Mouse (Mus musculus): Measurements from ENCODE around the gene Gamt. TPM values are rescaled to one million over a fixed set of nuclear protein-coding genes. Genes with fewer than 3 reads are reported as not detected.

Gene Gamt
- polyA plus RNA-seq, 1 experiment from 2014 or later: 22.4 TPM

- no peak overlapping the region for H3K4me2 ChIP-seq (ENCODE audit: low read depth, low read length)
- ATAC-seq (replicated peaks; ENCODE audit: insufficient number of reproducible peaks, low FRiP score, low TSS enrichment, low read depth) (no peak), DNase-seq (ENCODE audit: low spot score) (peak; percentile 70)
- no peak overlapping the region for H3K27ac ChIP-seq (replicated peaks; ENCODE audit: low read depth, low read length)
- no peaks in the 10 kb centered on the region for H3K9me3 ChIP-seq (replicated peaks; ENCODE audit: control insufficient read depth, low read length)
- peaks cover 22% of the 10 kb centered on the region for H3K36me3 ChIP-seq (replicated peaks; ENCODE audit: control insufficient read depth, insufficient read depth, low read depth, low read length)
- H3K4me1 ChIP-seq (ENCODE audit: control insufficient read depth, insufficient read depth, low read length): no peaks in the 10 kb centered on the region; the same call in 1 of the 2 replicates
- H3K9ac ChIP-seq (replicated peaks; ENCODE audit: low read length): no peak overlapping the region
- 39% methylated on average over 5 of the region's 5 CpGs for WGBS
- no peak overlapping the region for H3K4me3 ChIP-seq (ENCODE audit: low read depth, low read length)
- H3K27me3 ChIP-seq (ENCODE audit: control insufficient read depth, insufficient read depth, low read length): no peaks in the 10 kb centered on the region
These were observed 15.9 kb downstream of the Gamt start for GRCm38 (mm10) chr10:80244791-80245399.

- DNase-seq (ENCODE audit: low spot score) (no peak), ATAC-seq (replicated peaks; ENCODE audit: insufficient number of reproducible peaks, low FRiP score, low TSS enrichment, low read depth) (no peak)
- no peaks in the 10 kb centered on the region for H3K9me3 ChIP-seq (replicated peaks; ENCODE audit: control insufficient read depth, low read length)
- H3K4me1 ChIP-seq (ENCODE audit: control insufficient read depth, insufficient read depth, low read length): no peaks in the 10 kb centered on the region
- no peak overlapping the region for H3K4me3 ChIP-seq (ENCODE audit: low read depth, low read length)
- no peak overlapping the region for H3K27ac ChIP-seq (replicated peaks; ENCODE audit: low read depth, low read length)
- H3K27me3 ChIP-seq (ENCODE audit: control insufficient read depth, insufficient read depth, low read length): no peaks in the 10 kb centered on the region
- no peak overlapping the region for H3K9ac ChIP-seq (replicated peaks; ENCODE audit: low read length)
- WGBS: 91% methylated on average over 3 of the region's 3 CpGs
- H3K36me3 ChIP-seq (replicated peaks; ENCODE audit: control insufficient read depth, insufficient read depth, low read depth, low read length): peaks cover 35% of the 10 kb centered on the region
- H3K4me2 ChIP-seq (ENCODE audit: low read depth, low read length): no peak overlapping the region
These were observed 18.2 kb downstream of the Gamt start for GRCm38 (mm10) chr10:80242607-80243006.

- 89% methylated on average over 9 of the region's 9 CpGs for WGBS
- no peak for DNase-seq (ENCODE audit: low spot score)
These were observed 18.7 kb downstream of the Gamt start for GRCm38 (mm10) chr10:80242088-80242487.

GRCm38 (mm10) chr10:80239791-80240190, 21.0 kb downstream of the Gamt start:
- H3K36me3 ChIP-seq (replicated peaks; ENCODE audit: control insufficient read depth, insufficient read depth, low read depth, low read length): peaks cover 41% of the 10 kb centered on the region
- H3K27ac ChIP-seq (replicated peaks; ENCODE audit: low read depth, low read length): no peak overlapping the region
- H3K4me1 ChIP-seq (ENCODE audit: control insufficient read depth, insufficient read depth, low read length): no peaks in the 10 kb centered on the region
- no peak overlapping the region for H3K4me2 ChIP-seq (ENCODE audit: low read depth, low read length)
- ATAC-seq (replicated peaks; ENCODE audit: insufficient number of reproducible peaks, low FRiP score, low TSS enrichment, low read depth) (no peak), DNase-seq (ENCODE audit: low spot score) (no peak)
- no peaks in the 10 kb centered on the region for H3K27me3 ChIP-seq (ENCODE audit: control insufficient read depth, insufficient read depth, low read length)
- WGBS: 89% methylated on average over 6 of the region's 6 CpGs
- no peak overlapping the region for H3K9ac ChIP-seq (replicated peaks; ENCODE audit: low read length)
- H3K4me3 ChIP-seq (ENCODE audit: low read depth, low read length): no peak overlapping the region
- no peaks in the 10 kb centered on the region for H3K9me3 ChIP-seq (replicated peaks; ENCODE audit: control insufficient read depth, low read length)

More at GRCm38 (mm10) chr10:80242088-80242487, 18.7 kb downstream of the Gamt start:
- no peak for ATAC-seq (replicated peaks; ENCODE audit: insufficient number of reproducible peaks, low FRiP score, low TSS enrichment, low read depth)
- H3K9me3 ChIP-seq (replicated peaks; ENCODE audit: control insufficient read depth, low read length): no peaks in the 10 kb centered on the region
- no peaks in the 10 kb centered on the region for H3K4me1 ChIP-seq (ENCODE audit: control insufficient read depth, insufficient read depth, low read length)
- no peaks in the 10 kb centered on the region for H3K27me3 ChIP-seq (ENCODE audit: control insufficient read depth, insufficient read depth, low read length)
- no peak overlapping the region for H3K27ac ChIP-seq (replicated peaks; ENCODE audit: low read depth, low read length)
- H3K4me3 ChIP-seq (ENCODE audit: low read depth, low read length): no peak overlapping the region
- no peak overlapping the region for H3K9ac ChIP-seq (replicated peaks; ENCODE audit: low read length)
- H3K36me3 ChIP-seq (replicated peaks; ENCODE audit: control insufficient read depth, insufficient read depth, low read depth, low read length): peaks cover 37% of the 10 kb centered on the region
- H3K4me2 ChIP-seq (ENCODE audit: low read depth, low read length): no peak overlapping the region

- WGBS: 94% methylated on average over 3 of the region's 3 CpGs
- H3K36me3 ChIP-seq (replicated peaks; ENCODE audit: control insufficient read depth, insufficient read depth, low read depth, low read length): peaks cover 47% of the 10 kb centered on the region
- ATAC-seq (replicated peaks; ENCODE audit: insufficient number of reproducible peaks, low FRiP score, low TSS enrichment, low read depth): no peak
- no peak for DNase-seq (ENCODE audit: low spot score)
- H3K27ac ChIP-seq (replicated peaks; ENCODE audit: low read depth, low read length): no peak overlapping the region
- no peak overlapping the region for H3K9ac ChIP-seq (replicated peaks; ENCODE audit: low read length)
- H3K27me3 ChIP-seq (ENCODE audit: control insufficient read depth, insufficient read depth, low read length): no peaks in the 10 kb centered on the region
- H3K4me3 ChIP-seq (ENCODE audit: low read depth, low read length): no peak overlapping the region
- no peaks in the 10 kb centered on the region for H3K4me1 ChIP-seq (ENCODE audit: control insufficient read depth, insufficient read depth, low read length)
- H3K4me2 ChIP-seq (ENCODE audit: low read depth, low read length): no peak overlapping the region
- H3K9me3 ChIP-seq (replicated peaks; ENCODE audit: control insufficient read depth, low read length): no peaks in the 10 kb centered on the region
These were observed 22.5 kb downstream of the Gamt start for GRCm38 (mm10) chr10:80238306-80238705.

- H3K4me3 ChIP-seq (ENCODE audit: low read depth, low read length): no peak overlapping the region
These were observed 23.8 kb downstream of the Gamt start for GRCm38 (mm10) chr10:80237020-80237419.

GRCm38 (mm10) chr10:80236145-80236825, 24.5 kb downstream of the Gamt start:
- WGBS: 93% methylated on average over 13 of the region's 13 CpGs
- H3K4me3 ChIP-seq (ENCODE audit: low read depth, low read length): no peak overlapping the region
- DNase-seq (ENCODE audit: low spot score) (no peak), ATAC-seq (replicated peaks; ENCODE audit: insufficient number of reproducible peaks, low FRiP score, low TSS enrichment, low read depth) (no peak)
- H3K9me3 ChIP-seq (replicated peaks; ENCODE audit: control insufficient read depth, low read length): no peaks in the 10 kb centered on the region
- peaks cover 38% of the 10 kb centered on the region for H3K36me3 ChIP-seq (replicated peaks; ENCODE audit: control insufficient read depth, insufficient read depth, low read depth, low read length)
- no peak overlapping the region for H3K27ac ChIP-seq (replicated peaks; ENCODE audit: low read depth, low read length)
- H3K4me2 ChIP-seq (ENCODE audit: low read depth, low read length): no peak overlapping the region
- no peaks in the 10 kb centered on the region for H3K27me3 ChIP-seq (ENCODE audit: control insufficient read depth, insufficient read depth, low read length)
- H3K9ac ChIP-seq (replicated peaks; ENCODE audit: low read length): no peak overlapping the region
- no peaks in the 10 kb centered on the region for H3K4me1 ChIP-seq (ENCODE audit: control insufficient read depth, insufficient read depth, low read length)

More at GRCm38 (mm10) chr10:80237020-80237419, 23.8 kb downstream of the Gamt start:
- Histone ChIP-seq H3K4me2 (ENCODE audit: low read depth, low read length) (no peak overlapping the region), H3K36me3 (replicated peaks; ENCODE audit: control insufficient read depth, insufficient read depth, low read depth, low read length) (peaks cover 41% of the 10 kb centered on the region), H3K9me3 (replicated peaks; ENCODE audit: control insufficient read depth, low read length) (no peaks in the 10 kb centered on the region), H3K4me1 (ENCODE audit: control insufficient read depth, insufficient read depth, low read length) (no peaks in the 10 kb centered on the region), H3K9ac (replicated peaks; ENCODE audit: low read length) (no peak overlapping the region), H3K27ac (replicated peaks; ENCODE audit: low read depth, low read length) (no peak overlapping the region), H3K27me3 (ENCODE audit: control insufficient read depth, insufficient read depth, low read length) (no peaks in the 10 kb centered on the region)
- ATAC-seq (replicated peaks; ENCODE audit: insufficient number of reproducible peaks, low FRiP score, low TSS enrichment, low read depth): no peak
- WGBS: 90% methylated on average over 4 of the region's 4 CpGs
- no peak for DNase-seq (ENCODE audit: low spot score)

Measured in embryonic facial prominence, embryonic 11.5 days (tissue).